Mouse (Mus musculus): Measurements from ENCODE around the gene BC037034. TPM values are rescaled to one million over a fixed set of nuclear protein-coding genes. Genes with fewer than 3 reads are reported as not detected.

The BC037034 gene
- polyA plus RNA-seq (2015; fragmentation: Nextera tagmentation; extraction: Ambion mirVana): 2.4 and 3.3 TPM in 2 replicates

- 0 out of 2 replicates have a peak, but pooled peaks cover 2% of the 10 kb centered on the region for H3K4me1 ChIP-seq (replicated peaks; ENCODE audit: control insufficient read depth, insufficient read depth)
- DNase-seq (ENCODE audit: low spot score): peak; percentile 93
- TF ChIP-seq CTCF (IDR thresholded peaks at IDR 0.05; ENCODE audit: low read depth): no peak; the same call in 1 of the 2 replicates
- TF ChIP-seq EP300 (optimal IDR thresholded peaks at IDR 0.05): no peak
- H3K4me3 ChIP-seq (ENCODE audit: low read depth, low read length): peak within 1 kb of the TSS; percentile 81
- peak within 1 kb of the TSS; percentile 99 for H3K4me2 ChIP-seq (replicated peaks; ENCODE audit: low read depth)
- peak within 1 kb of the TSS; percentile 65 for H3K27ac ChIP-seq (replicated peaks)
- H3K36me3 ChIP-seq (ENCODE audit: control insufficient read depth, insufficient read depth, low read length): peaks cover 10% of the 10 kb centered on the region; the same call in 1 of the 2 replicates
- peak; percentile 92 for ATAC-seq (ENCODE audit: low FRiP score, low TSS enrichment)
- under 1% methylated on average over 59 of the region's 71 CpGs for WGBS
- peak within 1 kb of the TSS; percentile 88 for H3K9ac ChIP-seq (ENCODE audit: low read length)
- no peaks in the 10 kb centered on the region for H3K27me3 ChIP-seq (ENCODE audit: control insufficient read depth, insufficient read depth, low read length)
- no peaks in the 10 kb centered on the region for H3K9me3 ChIP-seq (ENCODE audit: control insufficient read depth, low read length)
Observed at GRCm38 (mm10) chr5:138263260-138264206, at the start of gene BC037034. BC037034 (minus strand) TSS chr5:138264033.

DNA sequence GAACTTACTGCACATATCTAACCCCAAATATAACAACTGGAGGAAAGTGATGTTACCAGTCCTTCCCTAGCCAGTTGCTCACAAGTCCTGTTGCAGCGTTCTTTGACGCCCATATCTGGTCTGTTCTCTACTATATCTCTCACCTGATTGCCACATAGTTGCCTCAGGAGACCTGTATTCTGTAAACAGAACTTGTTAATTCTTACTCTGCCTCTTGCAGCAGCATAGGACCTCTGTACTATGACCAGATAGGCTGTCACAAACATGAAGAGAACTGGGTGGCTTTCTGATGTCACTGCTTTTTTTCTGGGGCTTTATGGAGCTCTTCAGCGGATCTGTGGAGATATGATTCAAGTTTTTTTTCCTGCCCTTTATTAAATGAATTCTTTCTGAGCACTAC lies 49.0 kb upstream of the BC037034 start:
- ATAC-seq (ENCODE audit: low FRiP score, low TSS enrichment) (no peak), DNase-seq (ENCODE audit: low spot score) (no peak)
- Histone ChIP-seq H3K4me3 (ENCODE audit: low read depth, low read length) (no peak overlapping the region), H3K4me2 (replicated peaks; ENCODE audit: low read depth) (no peak overlapping the region), H3K9me3 (ENCODE audit: control insufficient read depth, low read length) (no peaks in the 10 kb centered on the region), H3K27ac (replicated peaks) (no peak overlapping the region), H3K9ac (ENCODE audit: low read length) (no peak overlapping the region), H3K36me3 (ENCODE audit: control insufficient read depth, insufficient read depth, low read length) (no peaks in the 10 kb centered on the region), H3K4me1 (replicated peaks; ENCODE audit: control insufficient read depth, insufficient read depth) (no peaks in the 10 kb centered on the region), H3K27me3 (ENCODE audit: control insufficient read depth, insufficient read depth, low read length) (no peaks in the 10 kb centered on the region)
- 90% methylated on average over 3 of the region's 3 CpGs for WGBS
- no peak for TF ChIP-seq EP300 (optimal IDR thresholded peaks at IDR 0.05)
- no peak for TF ChIP-seq CTCF (IDR thresholded peaks at IDR 0.05; ENCODE audit: low read depth)

DNA sequence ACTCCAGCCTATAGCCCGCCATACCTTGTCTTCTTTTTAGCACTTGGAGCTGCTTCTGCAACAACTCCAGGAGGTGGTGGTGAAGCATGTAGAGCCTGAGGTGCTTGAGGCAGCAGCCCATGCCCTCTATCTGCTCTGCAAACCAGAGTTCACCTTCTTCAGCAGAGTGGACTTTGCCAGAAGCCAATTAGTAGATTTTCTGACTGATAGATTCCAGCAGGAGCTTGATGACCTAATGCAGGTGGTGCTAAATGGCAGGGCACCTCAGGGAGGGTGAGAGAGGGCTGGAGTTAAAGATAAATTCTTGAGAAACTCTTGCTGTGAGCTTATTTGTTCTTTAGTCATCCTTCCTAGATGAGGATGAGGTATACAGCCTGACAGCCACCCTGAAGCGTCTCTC lies 35.8 kb upstream of the BC037034 start:
- H3K4me1 ChIP-seq (replicated peaks; ENCODE audit: control insufficient read depth, insufficient read depth): no peaks in the 10 kb centered on the region
- H3K27me3 ChIP-seq (ENCODE audit: control insufficient read depth, insufficient read depth, low read length): no peaks in the 10 kb centered on the region
- no peaks in the 10 kb centered on the region for H3K9me3 ChIP-seq (ENCODE audit: control insufficient read depth, low read length)
- WGBS: 70% methylated on average over 2 of the region's 2 CpGs
- no peak overlapping the region for H3K4me2 ChIP-seq (replicated peaks; ENCODE audit: low read depth)
- no peaks in the 10 kb centered on the region for H3K36me3 ChIP-seq (ENCODE audit: control insufficient read depth, insufficient read depth, low read length)
- TF ChIP-seq EP300 (optimal IDR thresholded peaks at IDR 0.05) (no peak), CTCF (IDR thresholded peaks at IDR 0.05; ENCODE audit: low read depth) (no peak)
- H3K9ac ChIP-seq (ENCODE audit: low read length): no peak overlapping the region
- no peak overlapping the region for H3K27ac ChIP-seq (replicated peaks)
- DNase-seq (ENCODE audit: low spot score) (no peak), ATAC-seq (ENCODE audit: low FRiP score, low TSS enrichment) (no peak)
- no peak overlapping the region for H3K4me3 ChIP-seq (ENCODE audit: low read depth, low read length)

GRCm38 (mm10) chr5:138294158-138294557 lies 30.3 kb upstream of the BC037034 start:
- Histone ChIP-seq H3K36me3 (ENCODE audit: control insufficient read depth, insufficient read depth, low read length) (no peaks in the 10 kb centered on the region), H3K27ac (replicated peaks) (no peak overlapping the region), H3K4me1 (replicated peaks; ENCODE audit: control insufficient read depth, insufficient read depth) (no peaks in the 10 kb centered on the region), H3K4me2 (replicated peaks; ENCODE audit: low read depth) (no peak overlapping the region), H3K27me3 (ENCODE audit: control insufficient read depth, insufficient read depth, low read length) (no peaks in the 10 kb centered on the region), H3K9me3 (ENCODE audit: control insufficient read depth, low read length) (no peaks in the 10 kb centered on the region), H3K9ac (ENCODE audit: low read length) (no peak overlapping the region), H3K4me3 (ENCODE audit: low read depth, low read length) (no peak overlapping the region)
- no peak for DNase-seq (ENCODE audit: low spot score)
- ATAC-seq (ENCODE audit: low FRiP score, low TSS enrichment): no peak
- TF ChIP-seq CTCF (IDR thresholded peaks at IDR 0.05; ENCODE audit: low read depth) (no peak), EP300 (optimal IDR thresholded peaks at IDR 0.05) (no peak)

GRCm38 (mm10) chr5:138291638-138292037 lies 27.8 kb upstream of the BC037034 start:
- H3K4me3 ChIP-seq (ENCODE audit: low read depth, low read length): no peak overlapping the region

GRCm38 (mm10) chr5:138287861-138288260 lies 24.0 kb upstream of the BC037034 start:
- Histone ChIP-seq H3K36me3 (ENCODE audit: control insufficient read depth, insufficient read depth, low read length) (no peaks in the 10 kb centered on the region), H3K27ac (replicated peaks) (no peak overlapping the region), H3K27me3 (ENCODE audit: control insufficient read depth, insufficient read depth, low read length) (no peaks in the 10 kb centered on the region), H3K9me3 (ENCODE audit: control insufficient read depth, low read length) (no peaks in the 10 kb centered on the region), H3K4me2 (replicated peaks; ENCODE audit: low read depth) (no peak overlapping the region), H3K9ac (ENCODE audit: low read length) (no peak overlapping the region), H3K4me3 (ENCODE audit: low read depth, low read length) (no peak overlapping the region), H3K4me1 (replicated peaks; ENCODE audit: control insufficient read depth, insufficient read depth) (no peaks in the 10 kb centered on the region)
- TF ChIP-seq CTCF (IDR thresholded peaks at IDR 0.05; ENCODE audit: low read depth): peak; percentile 49
- TF ChIP-seq EP300 (optimal IDR thresholded peaks at IDR 0.05): no peak
- ATAC-seq (ENCODE audit: low FRiP score, low TSS enrichment) (no peak), DNase-seq (ENCODE audit: low spot score) (no peak)
- 76% methylated on average over 3 of the region's 3 CpGs for WGBS

More at GRCm38 (mm10) chr5:138291638-138292037, 27.8 kb upstream of the BC037034 start:
- TF ChIP-seq CTCF (IDR thresholded peaks at IDR 0.05; ENCODE audit: low read depth) (no peak), EP300 (optimal IDR thresholded peaks at IDR 0.05) (no peak)
- Histone ChIP-seq H3K36me3 (ENCODE audit: control insufficient read depth, insufficient read depth, low read length) (no peaks in the 10 kb centered on the region), H3K4me2 (replicated peaks; ENCODE audit: low read depth) (no peak overlapping the region), H3K27ac (replicated peaks) (no peak overlapping the region), H3K9me3 (ENCODE audit: control insufficient read depth, low read length) (no peaks in the 10 kb centered on the region), H3K4me1 (replicated peaks; ENCODE audit: control insufficient read depth, insufficient read depth) (no peaks in the 10 kb centered on the region), H3K27me3 (ENCODE audit: control insufficient read depth, insufficient read depth, low read length) (no peaks in the 10 kb centered on the region), H3K9ac (ENCODE audit: low read length) (no peak overlapping the region)
- no peak for DNase-seq (ENCODE audit: low spot score)
- WGBS: 53% methylated on average over 1 of the region's 1 CpGs
- ATAC-seq (ENCODE audit: low FRiP score, low TSS enrichment): no peak
